Mouse (Mus musculus): ENCODE measurements around the gene Fhod1. TPM values are rescaled to one million over a fixed set of nuclear protein-coding genes. Genes with fewer than 3 reads are reported as not detected.

Gene Fhod1
- 4.2 and 7.3 TPM in 2 replicates for total RNA-seq (2017)

- peak; percentile 80 for ATAC-seq (replicated peaks; ENCODE audit: low read depth, poor library complexity, severe bottlenecking)
Measured at GRCm38 (mm10) chr8:105347428-105348221, at the start of gene Fhod1. Gene Fhod1, minus strand, starts transcription at chr8:105347953.

- ATAC-seq (replicated peaks; ENCODE audit: low read depth, poor library complexity, severe bottlenecking) = no peak
Measured at GRCm38 (mm10) chr8:105393915-105394314, 46.2 kb upstream of the Fhod1 start.

- peak; percentile 18 for ATAC-seq (replicated peaks; ENCODE audit: low read depth, poor library complexity, severe bottlenecking)
Measured at GRCm38 (mm10) chr8:105393089-105393787, 45.5 kb upstream of the Fhod1 start.

GRCm38 (mm10) chr8:105389096-105389495, 41.3 kb upstream of the Fhod1 start:
- ATAC-seq (replicated peaks; ENCODE audit: low read depth, poor library complexity, severe bottlenecking) = no peak

- ATAC-seq (replicated peaks; ENCODE audit: low read depth, poor library complexity, severe bottlenecking) = no peak
Measured at GRCm38 (mm10) chr8:105387151-105387550, 39.4 kb upstream of the Fhod1 start.

- ATAC-seq (replicated peaks; ENCODE audit: low read depth, poor library complexity, severe bottlenecking) = no peak
Measured at GRCm38 (mm10) chr8:105384070-105384469, 36.3 kb upstream of the Fhod1 start.

- no peak for ATAC-seq (replicated peaks; ENCODE audit: low read depth, poor library complexity, severe bottlenecking)
Measured at GRCm38 (mm10) chr8:105380308-105380707, 32.6 kb upstream of the Fhod1 start.

GRCm38 (mm10) chr8:105378673-105379072, 30.9 kb upstream of the Fhod1 start:
- ATAC-seq (replicated peaks; ENCODE audit: low read depth, poor library complexity, severe bottlenecking) = 0 out of 2 replicates have a peak, but pooled peaks have one; percentile 5

- peak; percentile 57 for ATAC-seq (replicated peaks; ENCODE audit: low read depth, poor library complexity, severe bottlenecking)
Measured at GRCm38 (mm10) chr8:105374513-105374966, 26.8 kb upstream of the Fhod1 start.

- no peak for ATAC-seq (replicated peaks; ENCODE audit: low read depth, poor library complexity, severe bottlenecking)
Measured at GRCm38 (mm10) chr8:105373032-105373431, 25.3 kb upstream of the Fhod1 start, which contains the start of gene Plekhg4. Gene Plekhg4, plus strand, starts transcription at chr8:105373274.

GRCm38 (mm10) chr8:105372473-105372872, 24.7 kb upstream of the Fhod1 start:
- ATAC-seq (replicated peaks; ENCODE audit: low read depth, poor library complexity, severe bottlenecking) = no peak

- no peak for ATAC-seq (replicated peaks; ENCODE audit: low read depth, poor library complexity, severe bottlenecking)
Measured at GRCm38 (mm10) chr8:105367107-105367506, 19.4 kb upstream of the Fhod1 start.

GRCm38 (mm10) chr8:105361751-105362702, 14.3 kb upstream of the Fhod1 start:
- ATAC-seq (replicated peaks; ENCODE audit: low read depth, poor library complexity, severe bottlenecking) = 0 out of 2 replicates have a peak, but pooled peaks have one; percentile 25

- 0 out of 2 replicates have a peak, but pooled peaks have one; percentile 26 for ATAC-seq (replicated peaks; ENCODE audit: low read depth, poor library complexity, severe bottlenecking)
Measured at GRCm38 (mm10) chr8:105359646-105360045, 11.9 kb upstream of the Fhod1 start.

GRCm38 (mm10) chr8:105359208-105359607, 11.5 kb upstream of the Fhod1 start:
- ATAC-seq (replicated peaks; ENCODE audit: low read depth, poor library complexity, severe bottlenecking) = no peak

GRCm38 (mm10) chr8:105356681-105357080, 8.9 kb upstream of the Fhod1 start:
- ATAC-seq (replicated peaks; ENCODE audit: low read depth, poor library complexity, severe bottlenecking) = no peak

- ATAC-seq (replicated peaks; ENCODE audit: low read depth, poor library complexity, severe bottlenecking) = 0 out of 2 replicates have a peak, but pooled peaks have one; percentile 9
Measured at GRCm38 (mm10) chr8:105355179-105356024, 7.6 kb upstream of the Fhod1 start.

GRCm38 (mm10) chr8:105354549-105354948, 6.8 kb upstream of the Fhod1 start:
- ATAC-seq (replicated peaks; ENCODE audit: low read depth, poor library complexity, severe bottlenecking) = no peak

- no peak for ATAC-seq (replicated peaks; ENCODE audit: low read depth, poor library complexity, severe bottlenecking)
Measured at GRCm38 (mm10) chr8:105353583-105354135, 5.9 kb upstream of the Fhod1 start.

Data from common myeloid progenitor, adult 5-6 weeks (primary cell).